Mouse (Mus musculus) bone marrow, adult 2 months (tissue): ENCODE results near the gene Spg7.

ENCODE experiments used
- CTCF ChIP-seq: fragments of 200-500 bp; IDR thresholded peaks from 2 replicates; pipeline ENCODE4 v1.5.1; 2011; ENCODE audit warnings: low read length, control low read depth; ENCODE audit not compliant: control insufficient read depth, insufficient read depth
- POLR2A ChIP-seq: fragments of 200-500 bp; IDR thresholded peaks from 2 replicates; pipeline ENCODE4 v1.6.1; 2011; ENCODE audit warnings: low read depth, mild to moderate bottlenecking, control low read depth, low read length, borderline replicate concordance; ENCODE audit not compliant: control insufficient read depth

- TF ChIP-seq CTCF (no peak), POLR2A (no peak)
Observed at GRCm38 (mm10) chr8:123020859-123021258, 41.9 kb upstream of the Spg7 start.
